Mouse (Mus musculus): ENCODE measurements around the gene Fam124a. TPM values are rescaled to one million over a fixed set of nuclear protein-coding genes. Genes with fewer than 3 reads are reported as not detected.
"Not testable (repeated sequence)": the region's sequence is repeated elsewhere in the genome, so short reads cannot be mapped to it uniquely, and the experiment has no call there.

Gene Fam124a
- polyA plus RNA-seq, 1 experiment = 3.3 TPM

- Histone ChIP-seq H3K4me1 (ENCODE audit: control insufficient read depth, insufficient read depth, insufficient read length, low read length) (peaks cover 5% of the 10 kb centered on the region; the same call in 1 of the 2 replicates), H3K27me3 (ENCODE audit: control insufficient read depth, insufficient read depth, low read length) (peaks cover 16% of the 10 kb centered on the region; the same call in 1 of the 2 replicates), H3K27ac (ENCODE audit: insufficient read depth, low read depth, low read length) (no peak overlapping the region), H3K4me3 (ENCODE audit: low read depth, low read length) (peak overlapping the region; percentile 70), H3K36me3 (ENCODE audit: control insufficient read depth, insufficient read depth, low read length) (no peaks in the 10 kb centered on the region)
- TF ChIP-seq POLR2A (IDR thresholded peaks at IDR 0.05; ENCODE audit: low read depth, low read length) = no peak
- TF ChIP-seq CTCF (IDR thresholded peaks at IDR 0.05; ENCODE audit: extremely low read depth, insufficient read length, insufficient replicate concordance, low read depth, low read length) = no peak; the same call in 1 of the 2 replicates
- WGBS = 11% methylated on average over 38 of the region's 38 CpGs
Measured at GRCm38 (mm10) chr14:62555840-62556810, 588 bp downstream of the Fam124a start.

DNA sequence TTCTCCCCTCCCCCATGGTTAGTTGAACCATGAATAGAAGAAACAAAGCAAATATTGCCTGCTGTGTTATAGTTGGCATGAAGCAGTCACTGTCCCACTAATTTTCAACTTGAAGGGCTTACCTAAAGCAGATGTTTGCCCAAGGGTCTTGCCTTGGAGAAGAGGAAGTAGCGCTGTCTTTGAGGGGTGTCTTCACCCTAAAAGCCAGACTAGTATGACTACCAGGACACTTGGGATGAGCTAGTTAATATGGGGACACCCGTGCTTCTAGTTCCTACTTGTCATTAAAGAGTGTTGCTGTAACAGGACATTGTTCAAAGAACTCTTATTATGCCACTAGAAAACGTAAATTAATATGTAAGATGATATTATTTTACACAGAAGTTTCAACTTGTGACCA lies 1.6 kb downstream of the Fam124a start:
- WGBS = 74% methylated on average over 3 of the region's 3 CpGs
- Histone ChIP-seq H3K27ac (ENCODE audit: insufficient read depth, low read depth, low read length) (no peak overlapping the region), H3K36me3 (ENCODE audit: control insufficient read depth, insufficient read depth, low read length) (no peaks in the 10 kb centered on the region), H3K27me3 (ENCODE audit: control insufficient read depth, insufficient read depth, low read length) (peaks cover 16% of the 10 kb centered on the region; the same call in 1 of the 2 replicates), H3K4me3 (ENCODE audit: low read depth, low read length) (no peak overlapping the region), H3K4me1 (ENCODE audit: control insufficient read depth, insufficient read depth, insufficient read length, low read length) (peaks cover 5% of the 10 kb centered on the region; the same call in 1 of the 2 replicates)
- TF ChIP-seq POLR2A (IDR thresholded peaks at IDR 0.05; ENCODE audit: low read depth, low read length) (no peak), CTCF (IDR thresholded peaks at IDR 0.05; ENCODE audit: extremely low read depth, insufficient read length, insufficient replicate concordance, low read depth, low read length) (no peak)

- WGBS = 53% methylated on average over 17 of the region's 17 CpGs
- TF ChIP-seq CTCF (IDR thresholded peaks at IDR 0.05; ENCODE audit: extremely low read depth, insufficient read length, insufficient replicate concordance, low read depth, low read length) (no peak), POLR2A (IDR thresholded peaks at IDR 0.05; ENCODE audit: low read depth, low read length) (no peak)
Measured at GRCm38 (mm10) chr14:62561875-62562748, 6.6 kb downstream of the Fam124a start.

DNA sequence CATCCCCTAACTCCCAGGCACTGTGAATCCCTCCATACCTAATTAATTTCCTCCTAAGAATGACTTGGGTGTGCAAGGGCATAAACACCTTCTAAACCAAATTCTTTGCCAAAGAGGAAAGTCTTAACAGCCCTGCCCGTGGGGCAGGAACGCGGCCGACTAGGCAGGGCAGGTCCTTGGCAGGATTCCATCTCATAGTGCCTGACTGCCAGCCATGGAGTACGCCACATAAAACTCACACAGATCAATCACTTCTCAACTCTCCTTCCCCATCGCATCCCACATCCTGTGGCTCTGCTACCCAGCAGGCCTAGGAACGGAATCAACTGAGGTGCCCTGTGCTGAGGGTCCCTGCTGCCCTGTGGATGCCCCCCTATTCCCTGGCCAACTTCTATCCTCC lies 8.1 kb downstream of the Fam124a start:
- no peaks in the 10 kb centered on the region for H3K27me3 ChIP-seq (ENCODE audit: control insufficient read depth, insufficient read depth, low read length)
- WGBS = 25% methylated on average over 7 of the region's 7 CpGs
- no peak for TF ChIP-seq CTCF (IDR thresholded peaks at IDR 0.05; ENCODE audit: extremely low read depth, insufficient read length, insufficient replicate concordance, low read depth, low read length)
- TF ChIP-seq POLR2A (IDR thresholded peaks at IDR 0.05; ENCODE audit: low read depth, low read length) = no peak
- no peak overlapping the region for H3K4me3 ChIP-seq (ENCODE audit: low read depth, low read length)
- no peak overlapping the region for H3K27ac ChIP-seq (ENCODE audit: insufficient read depth, low read depth, low read length)
- no peaks in the 10 kb centered on the region for H3K36me3 ChIP-seq (ENCODE audit: control insufficient read depth, insufficient read depth, low read length)
- no peaks in the 10 kb centered on the region; the same call in 1 of the 2 replicates for H3K4me1 ChIP-seq (ENCODE audit: control insufficient read depth, insufficient read depth, insufficient read length, low read length)

More at GRCm38 (mm10) chr14:62561875-62562748, 6.6 kb downstream of the Fam124a start:
- Histone ChIP-seq H3K4me1 (ENCODE audit: control insufficient read depth, insufficient read depth, insufficient read length, low read length) (no peaks in the 10 kb centered on the region; the same call in 1 of the 2 replicates), H3K27me3 (ENCODE audit: control insufficient read depth, insufficient read depth, low read length) (0 out of 2 replicates have a peak, but pooled peaks cover under 1% of the 10 kb centered on the region), H3K36me3 (ENCODE audit: control insufficient read depth, insufficient read depth, low read length) (no peaks in the 10 kb centered on the region), H3K4me3 (ENCODE audit: low read depth, low read length) (no peak overlapping the region), H3K27ac (ENCODE audit: insufficient read depth, low read depth, low read length) (no peak overlapping the region)

- not testable (repeated sequence) for H3K4me3 ChIP-seq (ENCODE audit: low read depth, low read length); H3K27me3 ChIP-seq (ENCODE audit: control insufficient read depth, insufficient read depth, low read length); H3K4me1 ChIP-seq (ENCODE audit: control insufficient read depth, insufficient read depth, insufficient read length, low read length); H3K36me3 ChIP-seq (ENCODE audit: control insufficient read depth, insufficient read depth, low read length); H3K27ac ChIP-seq (ENCODE audit: insufficient read depth, low read depth, low read length)
- 89% methylated on average over 9 of the region's 9 CpGs for WGBS
Measured at GRCm38 (mm10) chr14:62566821-62567220, 11.3 kb downstream of the Fam124a start, which contains the start of gene Gm4131. Gene Gm4131 (minus strand): TSS chr14:62566921.

DNA sequence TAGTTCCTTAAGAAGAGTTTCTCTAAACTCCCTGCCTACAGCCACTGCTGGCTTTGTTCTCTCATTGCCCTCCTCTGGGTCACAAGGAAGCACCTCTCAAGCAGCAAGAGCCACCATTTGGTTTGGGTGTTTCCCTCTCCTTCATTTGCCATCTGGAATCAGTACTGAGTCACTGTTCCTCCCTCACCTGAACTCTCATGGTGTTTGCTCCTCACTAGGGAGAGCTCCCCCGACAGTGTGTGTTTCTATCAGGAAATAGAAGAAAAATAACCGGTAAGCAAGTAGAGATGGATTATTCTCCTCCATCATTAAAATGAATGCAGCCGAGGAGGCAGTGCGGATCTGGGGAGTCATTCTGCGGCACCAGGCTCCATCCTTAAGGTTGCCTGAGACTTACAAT lies 13.9 kb downstream of the Fam124a start:
- 82% methylated on average over 5 of the region's 5 CpGs for WGBS
- no peak for TF ChIP-seq POLR2A (IDR thresholded peaks at IDR 0.05; ENCODE audit: low read depth, low read length)
- no peak for TF ChIP-seq CTCF (IDR thresholded peaks at IDR 0.05; ENCODE audit: extremely low read depth, insufficient read length, insufficient replicate concordance, low read depth, low read length)
- Histone ChIP-seq H3K27ac (ENCODE audit: insufficient read depth, low read depth, low read length) (no peak overlapping the region), H3K27me3 (ENCODE audit: control insufficient read depth, insufficient read depth, low read length) (no peaks in the 10 kb centered on the region; the same call in 1 of the 2 replicates), H3K4me1 (ENCODE audit: control insufficient read depth, insufficient read depth, insufficient read length, low read length) (no peaks in the 10 kb centered on the region), H3K36me3 (ENCODE audit: control insufficient read depth, insufficient read depth, low read length) (no peaks in the 10 kb centered on the region), H3K4me3 (ENCODE audit: low read depth, low read length) (no peak overlapping the region)
